Mouse (Mus musculus): ENCODE measurements around the gene Mtmr14. TPM values are rescaled to one million over a fixed set of nuclear protein-coding genes. Genes with fewer than 3 reads are reported as not detected.

Gene Mtmr14
- polyA plus RNA-seq, 1 experiment, result 19.5 TPM

DNA sequence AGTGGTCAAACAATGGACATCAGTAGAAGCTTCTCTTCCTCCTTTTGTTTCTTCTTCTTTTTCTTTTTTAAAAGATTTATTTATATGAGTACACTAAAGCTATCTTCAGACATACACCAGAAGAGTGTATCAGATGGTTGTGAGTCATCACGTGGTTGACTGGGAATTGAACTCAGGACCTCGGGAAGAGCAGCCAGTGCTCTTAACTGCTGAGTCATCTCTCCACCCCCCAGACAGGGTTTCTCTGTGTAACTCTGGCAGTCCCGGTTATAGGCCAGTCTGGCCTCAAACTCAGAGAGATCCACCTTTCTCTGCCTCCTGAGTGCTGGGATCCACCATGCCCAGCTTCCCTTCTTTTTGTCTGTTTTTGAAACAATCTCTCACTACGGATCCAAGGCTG, 59.0 kb downstream of the Mtmr14 start:
- Histone ChIP-seq H3K36me3 (ENCODE audit: control insufficient read depth, insufficient read depth) (no peaks in the 10 kb centered on the region), H3K27me3 (ENCODE audit: control insufficient read depth, insufficient read depth, insufficient read length) (peaks cover 4% of the 10 kb centered on the region), H3ac (ENCODE audit: control insufficient read depth, insufficient read length, low read depth) (no peak overlapping the region), H3K79me2 (ENCODE audit: control insufficient read depth, insufficient read depth) (no peaks in the 10 kb centered on the region), H3K4me3 (ENCODE audit: insufficient read depth, poor library complexity, severe bottlenecking) (no peak overlapping the region), H3K79me3 (ENCODE audit: low read depth) (no peaks in the 10 kb centered on the region)
- peak; percentile 22 for TF ChIP-seq USF1 (IDR thresholded peaks at IDR 0.05; ENCODE audit: low read depth)
- no peak for TF ChIP-seq MYOD1 (IDR thresholded peaks at IDR 0.05; ENCODE audit: control insufficient read depth, insufficient read length, low read depth)

DNA sequence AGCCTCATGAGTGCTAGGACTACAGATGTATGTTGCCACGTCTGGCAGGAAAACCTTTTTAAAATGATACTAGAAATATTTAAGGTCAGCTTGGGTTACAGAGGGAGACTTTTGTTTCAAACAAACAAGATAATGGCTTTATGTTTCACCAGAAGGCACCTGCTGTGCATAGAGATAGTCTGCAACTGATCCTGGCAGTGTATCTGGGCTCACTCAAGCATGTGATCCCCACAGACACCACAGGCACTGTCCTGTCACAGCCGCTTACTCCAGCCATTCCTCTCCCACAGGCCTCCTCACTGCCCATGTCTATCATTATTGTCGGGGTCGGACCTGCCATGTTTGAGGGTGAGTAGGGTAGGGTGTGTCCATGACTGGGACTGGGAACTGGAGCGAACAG, 63.7 kb downstream of the Mtmr14 start:
- H3K4me3 ChIP-seq (ENCODE audit: insufficient read depth, poor library complexity, severe bottlenecking), result no peak overlapping the region
- no peaks in the 10 kb centered on the region for H3K27me3 ChIP-seq (ENCODE audit: control insufficient read depth, insufficient read depth, insufficient read length)
- no peak overlapping the region for H3ac ChIP-seq (ENCODE audit: control insufficient read depth, insufficient read length, low read depth)
- no peaks in the 10 kb centered on the region for H3K36me3 ChIP-seq (ENCODE audit: control insufficient read depth, insufficient read depth)
- TF ChIP-seq CTCF (IDR thresholded peaks at IDR 0.05; ENCODE audit: control insufficient read depth, insufficient read depth, insufficient read length) (no peak), CEBPB (IDR thresholded peaks at IDR 0.05; ENCODE audit: low read depth) (no peak), MYOG (IDR thresholded peaks at IDR 0.05; ENCODE audit: control insufficient read depth, extremely low read depth, insufficient read length) (no peak), FOSL1 (IDR thresholded peaks at IDR 0.05; ENCODE audit: insufficient read depth, low read length, poor library complexity, severe bottlenecking) (no peak), MYOD1 (IDR thresholded peaks at IDR 0.05; ENCODE audit: control insufficient read depth, insufficient read length, low read depth) (no peak), MAX (IDR thresholded peaks at IDR 0.05) (no peak), USF1 (IDR thresholded peaks at IDR 0.05; ENCODE audit: low read depth) (no peak)
- no peaks in the 10 kb centered on the region for H3K79me2 ChIP-seq (ENCODE audit: control insufficient read depth, insufficient read depth)
- no peaks in the 10 kb centered on the region for H3K79me3 ChIP-seq (ENCODE audit: low read depth)

DNA sequence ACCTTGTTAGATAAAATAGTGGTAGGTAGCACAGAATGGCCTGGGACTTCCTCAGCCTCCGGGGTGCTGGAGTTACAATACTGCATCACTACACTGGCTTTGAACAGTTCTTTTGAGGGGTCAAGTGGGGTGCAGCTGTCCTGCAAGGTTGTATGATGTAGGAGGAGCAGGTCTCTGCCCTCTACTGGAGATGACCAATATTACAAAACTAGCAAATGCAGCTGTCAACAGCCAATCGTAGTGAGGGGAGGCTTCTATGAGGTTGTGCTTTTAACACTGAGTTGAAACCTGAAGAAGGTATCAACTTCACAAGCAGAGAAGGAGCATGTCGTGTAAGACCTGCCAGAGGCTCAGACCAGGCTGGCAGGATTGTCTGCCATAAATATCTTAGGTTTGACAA, 64.6 kb downstream of the Mtmr14 start:
- H3K79me2 ChIP-seq (ENCODE audit: control insufficient read depth, insufficient read depth), result peaks cover 3% of the 10 kb centered on the region
- no peak overlapping the region for H3K4me3 ChIP-seq (ENCODE audit: insufficient read depth, poor library complexity, severe bottlenecking)
- H3K79me3 ChIP-seq (ENCODE audit: low read depth), result peaks cover under 1% of the 10 kb centered on the region
- H3K27me3 ChIP-seq (ENCODE audit: control insufficient read depth, insufficient read depth, insufficient read length), result no peaks in the 10 kb centered on the region
- no peaks in the 10 kb centered on the region for H3K36me3 ChIP-seq (ENCODE audit: control insufficient read depth, insufficient read depth)
- no peak overlapping the region for H3ac ChIP-seq (ENCODE audit: control insufficient read depth, insufficient read length, low read depth)
- TF ChIP-seq CTCF (IDR thresholded peaks at IDR 0.05; ENCODE audit: control insufficient read depth, insufficient read depth, insufficient read length) (peak; percentile 13), FOSL1 (IDR thresholded peaks at IDR 0.05; ENCODE audit: insufficient read depth, low read length, poor library complexity, severe bottlenecking) (no peak), MYOD1 (IDR thresholded peaks at IDR 0.05; ENCODE audit: control insufficient read depth, insufficient read length, low read depth) (peak; percentile 86)

DNA sequence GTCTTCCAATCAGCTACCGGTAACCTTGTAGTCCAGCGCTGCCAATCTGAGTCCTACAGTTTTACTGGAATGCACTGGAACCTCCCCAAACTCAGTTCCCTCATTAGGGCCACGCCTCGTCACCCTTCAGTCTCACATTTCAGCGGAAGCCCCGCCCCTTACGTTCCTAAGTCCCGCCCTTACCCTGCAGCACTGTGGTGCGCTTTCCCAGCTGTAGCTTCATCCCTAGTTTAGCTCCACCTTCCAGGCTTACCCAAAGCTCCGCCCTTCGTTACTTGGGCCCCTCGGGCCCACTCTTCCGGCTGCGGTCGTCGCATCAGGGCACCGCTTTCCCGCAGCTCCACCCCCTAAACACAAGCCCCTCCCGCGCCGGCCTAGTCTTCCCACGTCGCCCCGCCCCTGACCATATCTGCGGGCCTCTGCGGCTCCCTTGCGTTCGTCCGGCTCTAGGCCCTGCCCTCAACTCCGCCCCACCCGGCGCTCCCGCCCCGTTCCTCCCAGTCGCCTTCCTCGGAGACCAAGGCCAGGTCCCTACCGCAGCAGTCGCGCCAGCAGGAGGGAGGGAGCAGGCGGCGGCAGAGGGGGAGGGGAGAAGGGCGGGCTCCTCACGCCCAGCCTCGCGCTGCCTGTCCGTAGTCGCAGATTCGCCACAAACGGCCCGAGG, 68.8 kb downstream of the Mtmr14 start:
- peak overlapping the region; percentile 96 for H3K4me3 ChIP-seq (ENCODE audit: insufficient read depth, poor library complexity, severe bottlenecking)
- TF ChIP-seq CEBPB (IDR thresholded peaks at IDR 0.05; ENCODE audit: low read depth) (no peak), MYOG (IDR thresholded peaks at IDR 0.05; ENCODE audit: control insufficient read depth, extremely low read depth, insufficient read length) (no peak), MAX (IDR thresholded peaks at IDR 0.05) (peak; percentile 54), CTCF (IDR thresholded peaks at IDR 0.05; ENCODE audit: control insufficient read depth, insufficient read depth, insufficient read length) (no peak)

DNA sequence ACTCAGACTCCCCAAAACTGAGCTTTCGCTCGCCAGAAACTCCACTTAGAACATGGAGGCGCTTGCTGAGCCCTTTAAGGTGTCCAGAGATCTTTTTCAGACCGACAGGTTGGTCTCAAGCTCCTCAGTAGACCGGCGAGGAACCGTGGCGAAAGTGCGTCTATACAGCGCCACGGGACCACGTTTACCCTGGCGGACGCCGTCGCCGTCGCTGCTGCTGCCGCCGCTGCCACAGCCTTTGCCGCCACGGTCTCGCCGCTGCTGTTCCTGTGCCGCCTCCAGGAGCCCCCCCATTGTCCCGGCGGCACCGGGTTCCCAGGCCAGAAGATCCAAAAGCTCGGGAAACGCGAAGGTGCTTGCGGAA, 69.3 kb downstream of the Mtmr14 start, which contains the start of gene Brpf1:
Brpf1 (plus strand) TSS at position 152 of the 364 bp plus-strand sequence.
- Histone ChIP-seq H3K27me3 (ENCODE audit: control insufficient read depth, insufficient read depth, insufficient read length) (no peaks in the 10 kb centered on the region), H3ac (ENCODE audit: control insufficient read depth, insufficient read length, low read depth) (peak within 1 kb of the TSS; percentile 94), H3K79me3 (ENCODE audit: low read depth) (peaks cover 43% of the 10 kb centered on the region), H3K79me2 (ENCODE audit: control insufficient read depth, insufficient read depth) (peaks cover 50% of the 10 kb centered on the region), H3K4me3 (ENCODE audit: insufficient read depth, poor library complexity, severe bottlenecking) (peak within 1 kb of the TSS; percentile 96), H3K36me3 (ENCODE audit: control insufficient read depth, insufficient read depth) (peaks cover 21% of the 10 kb centered on the region)
- TF ChIP-seq CEBPB (IDR thresholded peaks at IDR 0.05; ENCODE audit: low read depth), result no peak
- no peak for TF ChIP-seq MAX (IDR thresholded peaks at IDR 0.05)
- no peak for TF ChIP-seq USF1 (IDR thresholded peaks at IDR 0.05; ENCODE audit: low read depth)
- TF ChIP-seq CTCF (IDR thresholded peaks at IDR 0.05; ENCODE audit: control insufficient read depth, insufficient read depth, insufficient read length), result no peak
- TF ChIP-seq MYOG (IDR thresholded peaks at IDR 0.05; ENCODE audit: control insufficient read depth, extremely low read depth, insufficient read length), result no peak
- no peak for TF ChIP-seq MYOD1 (IDR thresholded peaks at IDR 0.05; ENCODE audit: control insufficient read depth, insufficient read length, low read depth)
- TF ChIP-seq FOSL1 (IDR thresholded peaks at IDR 0.05; ENCODE audit: insufficient read depth, low read length, poor library complexity, severe bottlenecking), result no peak

More for the DNA sequence above, 68.8 kb downstream of the Mtmr14 start:
- Histone ChIP-seq H3ac (ENCODE audit: control insufficient read depth, insufficient read length, low read depth) (peak overlapping the region; percentile 94), H3K79me2 (ENCODE audit: control insufficient read depth, insufficient read depth) (peaks cover 45% of the 10 kb centered on the region), H3K79me3 (ENCODE audit: low read depth) (peaks cover 40% of the 10 kb centered on the region), H3K36me3 (ENCODE audit: control insufficient read depth, insufficient read depth) (peaks cover 20% of the 10 kb centered on the region), H3K27me3 (ENCODE audit: control insufficient read depth, insufficient read depth, insufficient read length) (no peaks in the 10 kb centered on the region)

DNA sequence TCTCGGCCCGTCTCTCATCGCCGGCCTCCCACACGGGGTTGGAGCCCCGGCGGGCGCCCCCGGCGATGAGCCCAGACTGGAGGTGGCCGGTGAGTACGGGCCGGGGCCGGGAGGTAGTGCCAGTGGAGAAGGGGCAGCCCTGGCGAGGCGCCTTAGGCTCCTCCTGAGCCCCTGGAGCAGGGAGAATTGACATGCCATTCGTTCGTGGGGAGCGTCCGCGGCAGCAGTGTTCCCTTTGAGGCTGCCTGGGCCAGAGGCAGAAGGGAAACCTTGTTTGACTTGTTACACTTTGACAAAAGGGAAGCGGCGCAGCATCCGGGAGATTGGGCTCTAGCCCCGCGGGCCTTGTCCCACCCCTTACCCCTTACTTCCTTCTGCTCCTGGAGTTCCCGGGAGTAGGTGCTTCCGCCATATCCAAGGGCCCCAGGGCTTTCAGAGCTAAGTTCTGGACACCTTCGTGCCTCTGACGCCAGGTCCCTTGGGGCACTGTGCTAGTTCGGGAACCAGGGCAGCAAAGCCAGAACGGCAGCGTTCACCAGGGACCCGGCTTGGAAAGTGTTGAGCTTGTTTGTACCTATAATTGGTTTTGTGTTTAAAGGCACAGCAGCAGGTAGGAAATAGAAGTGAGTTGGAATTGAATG, 70.0 kb downstream of the Mtmr14 start:
- peaks cover 27% of the 10 kb centered on the region for H3K36me3 ChIP-seq (ENCODE audit: control insufficient read depth, insufficient read depth)
- H3K27me3 ChIP-seq (ENCODE audit: control insufficient read depth, insufficient read depth, insufficient read length), result no peaks in the 10 kb centered on the region
- H3K79me2 ChIP-seq (ENCODE audit: control insufficient read depth, insufficient read depth), result peaks cover 57% of the 10 kb centered on the region
- peaks cover 48% of the 10 kb centered on the region for H3K79me3 ChIP-seq (ENCODE audit: low read depth)
- TF ChIP-seq MAX (IDR thresholded peaks at IDR 0.05) (no peak), CEBPB (IDR thresholded peaks at IDR 0.05; ENCODE audit: low read depth) (no peak), MYOG (IDR thresholded peaks at IDR 0.05; ENCODE audit: control insufficient read depth, extremely low read depth, insufficient read length) (no peak), MYOD1 (IDR thresholded peaks at IDR 0.05; ENCODE audit: control insufficient read depth, insufficient read length, low read depth) (no peak), FOSL1 (IDR thresholded peaks at IDR 0.05; ENCODE audit: insufficient read depth, low read length, poor library complexity, severe bottlenecking) (no peak), USF1 (IDR thresholded peaks at IDR 0.05; ENCODE audit: low read depth) (no peak), CTCF (IDR thresholded peaks at IDR 0.05; ENCODE audit: control insufficient read depth, insufficient read depth, insufficient read length) (no peak)
- H3ac ChIP-seq (ENCODE audit: control insufficient read depth, insufficient read length, low read depth), result peak overlapping the region; percentile 94
- H3K4me3 ChIP-seq (ENCODE audit: insufficient read depth, poor library complexity, severe bottlenecking), result peak overlapping the region; percentile 96

Measured in C2C12 (cell line).